Mouse (Mus musculus) liver, adult 2 months (tissue): ENCODE measurements around the gene Vwa5b1. TPM values are rescaled to one million over a fixed set of nuclear protein-coding genes. Genes with fewer than 3 reads are reported as not detected.

Experiments
- DNase-seq: peaks from one replicate; pipeline ENCODE4 v3.0.0-alpha.2; 2011; ENCODE audit warnings: low read depth, low spot score; ENCODE audit errors: extremely low read depth
- H3K27ac ChIP-seq: fragments of 200-500 bp; replicated peaks from 2 replicates; pipeline ENCODE4 v1.5.1; 2012; ENCODE audit warnings: low read depth, mild to moderate bottlenecking, control low read depth, inconsistent platforms, low read length; ENCODE audit not compliant: insufficient read depth
- H3K27me3 ChIP-seq: fragments of 200-500 bp; 2 replicates; pipeline ENCODE4 v1.6.1; 2012; ENCODE audit warnings: mild to moderate bottlenecking, moderate library complexity, low read length, inconsistent platforms; ENCODE audit not compliant: control insufficient read depth, insufficient read depth
- H3K36me3 ChIP-seq: fragments of 200-500 bp; 2 replicates; pipeline ENCODE4 v1.6.1; 2012; ENCODE audit warnings: low read length, inconsistent platforms; ENCODE audit not compliant: control insufficient read depth, insufficient read depth
- H3K4me1 ChIP-seq: fragments of 200-500 bp; 2 replicates; pipeline ENCODE4 v1.6.1; 2011; ENCODE audit warnings: low read length; ENCODE audit not compliant: control insufficient read depth, insufficient read depth
- H3K4me3 ChIP-seq: fragments of 200-500 bp; 2 replicates; pipeline ENCODE4 v1.5.1; 2011; ENCODE audit warnings: low read depth, mild to moderate bottlenecking, control low read depth, low read length, moderate library complexity; ENCODE audit not compliant: insufficient read depth
- H3K79me2 ChIP-seq: fragments of 200-500 bp; 2 replicates; pipeline ENCODE4 v1.6.1; 2012; ENCODE audit warnings: inconsistent platforms, mild to moderate bottlenecking, low read length, moderate library complexity; ENCODE audit not compliant: control insufficient read depth, insufficient read depth
- H3K9ac ChIP-seq: fragments of 200-500 bp; 2 replicates; pipeline ENCODE4 v1.6.1; 2012; ENCODE audit warnings: low read depth, mild to moderate bottlenecking, control low read depth, inconsistent platforms, low read length
- CTCF ChIP-seq: fragments of 200-500 bp; IDR thresholded peaks from 2 replicates; pipeline ENCODE4 v1.5.1; 2011; ENCODE audit warnings: low read depth, low read length, control low read depth
- POLR2A ChIP-seq: fragments of 200-500 bp; IDR thresholded peaks from 2 replicates; pipeline ENCODE4 v1.6.1; 2011; ENCODE audit warnings: low read length, control low read depth; ENCODE audit not compliant: insufficient read depth; ENCODE audit errors: extremely low read depth
- WGBS: fragments of 180-500 bp; shearing (Covaris S2); methylation state at CpG from one replicate; pipeline ENCODE4 v1.1.7; 2018; 5-methylcytosine and 5-hydroxymethylcytosine counted together
- polyA plus RNA-seq: library from polyadenylated mRNA; depleted of rRNA; stranded (reverse); fragments of >200 nt; gene quantifications from 2 replicates; pipeline ENCODE4 v1.2.3, GENCODE M21; 2012
- total RNA-seq: library from RNA; depleted of rRNA; stranded (reverse); fragments of >200 nt; gene quantifications from 2 replicates; pipeline ENCODE4 v1.2.3, GENCODE M21; 2014

Vwa5b1 gene
- total and polyA plus RNA-seq, 2 experiments = not detected

- no peaks in the 10 kb centered on the region for H3K4me1 ChIP-seq
- no peak overlapping the region for H3K9ac ChIP-seq
- H3K79me2 ChIP-seq = no peaks in the 10 kb centered on the region
- TF ChIP-seq CTCF (no peak), POLR2A (no peak)
- H3K4me3 ChIP-seq = no peak overlapping the region
- no peak overlapping the region for H3K27ac ChIP-seq
- no peak for DNase-seq
- H3K36me3 ChIP-seq = no peaks in the 10 kb centered on the region
- WGBS = 34% methylated on average over 10 of the region's 10 CpGs
- H3K27me3 ChIP-seq = no peaks in the 10 kb centered on the region; the same call in none of the 2 replicates
Measured at GRCm38 (mm10) chr4:138548124-138548561, 87.5 kb downstream of the Vwa5b1 start.

DNA sequence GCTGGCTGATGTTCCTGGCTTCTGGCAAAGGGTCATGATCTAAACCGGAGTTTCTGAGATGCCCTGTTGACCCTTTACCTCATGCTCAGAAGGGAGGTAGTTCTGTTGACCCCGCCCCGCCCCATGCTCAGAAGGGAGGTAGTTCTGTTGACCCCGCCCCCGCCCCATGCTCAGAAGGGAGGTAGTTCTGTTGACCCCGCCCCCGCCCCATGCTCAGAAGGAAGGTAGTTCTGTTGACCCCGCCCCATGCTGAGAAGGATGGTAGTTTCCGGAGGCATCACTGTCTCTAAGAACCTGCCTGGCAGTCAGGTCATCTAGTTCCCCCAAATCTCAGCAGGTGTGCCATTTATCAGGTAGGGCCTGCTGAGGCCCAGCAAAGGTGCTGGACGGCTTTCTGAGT, 88.1 kb downstream of the Vwa5b1 start:
- peak; percentile 14 for DNase-seq

GRCm38 (mm10) chr4:138547041-138547440, 88.6 kb downstream of the Vwa5b1 start:
- Histone ChIP-seq H3K27me3 (no peaks in the 10 kb centered on the region; the same call in none of the 2 replicates), H3K4me3 (no peak overlapping the region), H3K4me1 (no peaks in the 10 kb centered on the region), H3K79me2 (no peaks in the 10 kb centered on the region), H3K9ac (no peak overlapping the region), H3K27ac (no peak overlapping the region), H3K36me3 (no peaks in the 10 kb centered on the region)
- WGBS = 48% methylated on average over 6 of the region's 6 CpGs
- DNase-seq = peak; percentile 23
- TF ChIP-seq POLR2A (no peak), CTCF (peak; percentile 35; the same call in 1 of the 2 replicates)

More for the DNA sequence above, 88.1 kb downstream of the Vwa5b1 start:
- Histone ChIP-seq H3K79me2 (no peaks in the 10 kb centered on the region), H3K27ac (no peak overlapping the region), H3K4me3 (no peak overlapping the region), H3K27me3 (no peaks in the 10 kb centered on the region; the same call in none of the 2 replicates), H3K4me1 (no peaks in the 10 kb centered on the region), H3K36me3 (no peaks in the 10 kb centered on the region), H3K9ac (no peak overlapping the region)
- WGBS = 19% methylated on average over 10 of the region's 10 CpGs
- TF ChIP-seq POLR2A = no peak
- TF ChIP-seq CTCF = no peak

- Histone ChIP-seq H3K79me2 (no peaks in the 10 kb centered on the region), H3K4me1 (no peaks in the 10 kb centered on the region), H3K36me3 (no peaks in the 10 kb centered on the region), H3K27ac (no peak overlapping the region), H3K27me3 (no peaks in the 10 kb centered on the region; the same call in none of the 2 replicates), H3K9ac (no peak overlapping the region), H3K4me3 (no peak overlapping the region)
- 42% methylated on average over 11 of the region's 11 CpGs for WGBS
- DNase-seq = no peak
- TF ChIP-seq CTCF (no peak), POLR2A (no peak)
Measured at GRCm38 (mm10) chr4:138546241-138546640, 89.4 kb downstream of the Vwa5b1 start.

GRCm38 (mm10) chr4:138543177-138543576, 92.5 kb downstream of the Vwa5b1 start:
- WGBS = 60% methylated on average over 12 of the region's 12 CpGs
- Histone ChIP-seq H3K27ac (no peak overlapping the region), H3K4me3 (no peak overlapping the region), H3K36me3 (no peaks in the 10 kb centered on the region), H3K9ac (no peak overlapping the region), H3K79me2 (no peaks in the 10 kb centered on the region), H3K4me1 (no peaks in the 10 kb centered on the region), H3K27me3 (no peaks in the 10 kb centered on the region; the same call in none of the 2 replicates)
- DNase-seq = no peak
- TF ChIP-seq CTCF (no peak), POLR2A (no peak)

GRCm38 (mm10) chr4:138538084-138538449, 97.6 kb downstream of the Vwa5b1 start:
- Histone ChIP-seq H3K27ac (no peak overlapping the region), H3K79me2 (no peaks in the 10 kb centered on the region), H3K4me1 (no peaks in the 10 kb centered on the region), H3K9ac (no peak overlapping the region), H3K4me3 (no peak overlapping the region), H3K27me3 (no peaks in the 10 kb centered on the region), H3K36me3 (no peaks in the 10 kb centered on the region)
- WGBS = 69% methylated on average over 4 of the region's 4 CpGs
- TF ChIP-seq POLR2A = no peak
- TF ChIP-seq CTCF = no peak
- DNase-seq = no peak
